Mouse (Mus musculus): ENCODE data around the gene Zbtb33. TPM values are rescaled to one million over a fixed set of nuclear protein-coding genes. Genes with fewer than 3 reads are reported as not detected.
A peak's percentile ranks its signal among the peaks of the same experiment; 100 is the strongest.
"Not testable (repeated sequence)": the region's sequence is repeated elsewhere in the genome, so short reads cannot be mapped to it uniquely, and the experiment has no call there.

Gene Zbtb33
- 3.7 and 3.8 TPM in 2 replicates for polyA plus RNA-seq (2016; fragmentation: Nextera tagmentation; extraction: Ambion mirVana)

DNA sequence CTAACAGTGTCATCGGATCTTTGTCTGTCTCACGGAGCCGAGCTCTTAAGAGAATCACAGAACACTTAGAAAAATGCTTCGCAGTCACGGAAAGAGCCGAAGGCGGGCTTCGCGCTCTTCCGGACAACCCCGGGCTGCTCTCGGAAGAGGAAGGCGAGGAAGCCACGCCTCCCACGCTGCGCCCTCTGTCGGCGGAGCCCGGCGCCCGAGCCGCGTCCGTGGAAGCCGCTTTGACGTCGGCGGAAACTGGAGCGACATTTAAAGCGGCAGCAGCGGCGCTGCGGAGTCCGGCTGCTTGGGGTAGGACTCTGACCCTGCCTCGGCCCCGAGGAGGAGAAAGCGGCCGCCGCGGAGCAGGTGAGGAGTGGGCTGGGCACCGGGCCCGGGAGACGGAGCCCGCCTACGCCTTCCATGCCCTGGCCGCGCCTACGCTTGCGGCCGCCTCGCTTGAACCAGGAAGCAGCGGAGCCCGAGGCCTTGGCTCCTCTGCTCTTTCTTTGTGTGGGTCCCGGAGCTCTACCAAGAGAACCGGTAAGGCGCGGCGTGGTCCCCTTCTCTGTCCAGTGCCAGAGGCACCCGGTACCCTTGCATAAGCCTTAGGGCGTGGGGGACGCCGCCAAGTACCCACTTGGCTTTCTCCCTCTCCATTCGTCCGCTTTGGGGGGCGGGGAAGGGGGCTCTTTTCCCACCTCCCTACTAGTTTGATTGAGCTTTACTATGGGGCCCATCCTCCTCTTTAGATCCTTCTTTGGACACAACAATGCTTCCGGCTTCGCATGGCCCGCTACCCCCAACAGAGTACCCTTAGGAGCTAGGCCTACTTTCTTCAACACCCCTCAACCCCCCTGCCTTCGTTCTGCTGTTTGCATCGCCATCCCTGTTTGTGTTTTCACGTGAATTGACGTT, at the start of gene Zbtb33:
Gene Zbtb33, plus strand, starts transcription at position 242 of the 906 bp plus-strand sequence.
- Histone ChIP-seq H3K9me3 (no peaks in the 10 kb centered on the region), H3K4me1 (peaks cover 12% of the 10 kb centered on the region), H3K4me3 (peak within 1 kb of the TSS; percentile 68), H3K27me3 (ENCODE audit: poor library complexity, severe bottlenecking) (no peaks in the 10 kb centered on the region), H3K27ac (peak within 1 kb of the TSS; percentile 92), H3K36me3 (replicated peaks) (peaks cover 21% of the 10 kb centered on the region)
- DNase-seq (ENCODE audit: extremely low spot score, low spot score) = peak; percentile 84
- 17% methylated on average over 70 of the region's 72 CpGs for WGBS

- Histone ChIP-seq H3K4me1 (no peaks in the 10 kb centered on the region), H3K27me3 (ENCODE audit: poor library complexity, severe bottlenecking) (no peaks in the 10 kb centered on the region), H3K36me3 (replicated peaks) (no peaks in the 10 kb centered on the region), H3K27ac (no peak overlapping the region), H3K4me3 (no peak overlapping the region), H3K9me3 (no peaks in the 10 kb centered on the region)
- no peak for DNase-seq (ENCODE audit: extremely low spot score, low spot score)
- 79% methylated on average over 1 of the region's 1 CpGs for WGBS
These were observed 30.5 kb upstream of the Zbtb33 start for GRCm38 (mm10) chrX:38159097-38159496.

DNA sequence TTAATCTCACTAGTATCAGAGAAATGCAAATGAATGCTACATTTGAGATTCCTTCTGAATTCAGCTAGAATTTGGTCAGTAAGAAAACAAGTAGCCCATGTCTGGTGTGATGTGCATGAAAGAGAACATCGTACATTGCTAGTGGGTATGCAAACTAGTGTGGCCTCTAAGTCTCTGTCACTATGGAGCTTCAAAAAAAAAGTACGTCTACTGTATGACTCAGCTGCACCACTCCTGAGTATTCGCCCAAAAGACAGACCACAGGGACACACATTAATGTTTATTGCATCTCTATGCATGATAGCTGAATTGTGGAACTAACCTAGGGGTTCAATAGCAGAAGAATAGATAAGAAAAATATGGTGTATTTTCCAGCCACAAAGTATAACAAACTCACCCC, 24.3 kb upstream of the Zbtb33 start:
- WGBS = 87% methylated on average over 3 of the region's 3 CpGs
- Histone ChIP-seq H3K27me3 (ENCODE audit: poor library complexity, severe bottlenecking) (no peaks in the 10 kb centered on the region), H3K27ac (no peak overlapping the region), H3K9me3 (no peaks in the 10 kb centered on the region), H3K4me3 (no peak overlapping the region), H3K4me1 (no peaks in the 10 kb centered on the region), H3K36me3 (replicated peaks) (no peaks in the 10 kb centered on the region)
- no peak for DNase-seq (ENCODE audit: extremely low spot score, low spot score)

- Histone ChIP-seq H3K4me1 (no peaks in the 10 kb centered on the region), H3K9me3 (no peaks in the 10 kb centered on the region), H3K27me3 (ENCODE audit: poor library complexity, severe bottlenecking) (no peaks in the 10 kb centered on the region), H3K27ac (no peak overlapping the region), H3K4me3 (no peak overlapping the region), H3K36me3 (replicated peaks) (no peaks in the 10 kb centered on the region)
- DNase-seq (ENCODE audit: extremely low spot score, low spot score) = no peak
- 83% methylated on average over 9 of the region's 9 CpGs for WGBS
These were observed 23.5 kb upstream of the Zbtb33 start for GRCm38 (mm10) chrX:38166064-38166463.

- no peak for DNase-seq (ENCODE audit: extremely low spot score, low spot score)
- no peaks in the 10 kb centered on the region for H3K36me3 ChIP-seq (replicated peaks)
- H3K27me3 ChIP-seq (ENCODE audit: poor library complexity, severe bottlenecking) = no peaks in the 10 kb centered on the region
- H3K27ac ChIP-seq = no peak overlapping the region
- no peaks in the 10 kb centered on the region for H3K4me1 ChIP-seq
- no peaks in the 10 kb centered on the region for H3K9me3 ChIP-seq
- no peak overlapping the region for H3K4me3 ChIP-seq
- WGBS = 84% methylated on average over 4 of the region's 4 CpGs
These were observed 23.0 kb upstream of the Zbtb33 start for GRCm38 (mm10) chrX:38166592-38166991.

GRCm38 (mm10) chrX:38179891-38180310, 9.7 kb upstream of the Zbtb33 start:
- DNase-seq (ENCODE audit: extremely low spot score, low spot score) = peak; percentile 47
- H3K27me3 ChIP-seq (ENCODE audit: poor library complexity, severe bottlenecking); H3K4me1 ChIP-seq; H3K36me3 ChIP-seq (replicated peaks); H3K9me3 ChIP-seq: not testable (repeated sequence)
- H3K27ac ChIP-seq = 0 out of 2 replicates have a peak overlapping the region, but pooled peaks have one; percentile 48
- WGBS = 41% methylated on average over 19 of the region's 19 CpGs
- peak overlapping the region; percentile 40 for H3K4me3 ChIP-seq

GRCm38 (mm10) chrX:38180656-38181607, 8.7 kb upstream of the Zbtb33 start:
- Histone ChIP-seq H3K36me3 (replicated peaks) (no peaks in the 10 kb centered on the region), H3K4me1 (peaks cover 6% of the 10 kb centered on the region; the same call in 1 of the 2 replicates), H3K4me3 (peak overlapping the region; percentile 51), H3K27me3 (ENCODE audit: poor library complexity, severe bottlenecking) (no peaks in the 10 kb centered on the region), H3K27ac (peak overlapping the region; percentile 48), H3K9me3 (peaks cover 3% of the 10 kb centered on the region)
- DNase-seq (ENCODE audit: extremely low spot score, low spot score) = peak; percentile 30
- 26% methylated on average over 38 of the region's 38 CpGs for WGBS

DNA sequence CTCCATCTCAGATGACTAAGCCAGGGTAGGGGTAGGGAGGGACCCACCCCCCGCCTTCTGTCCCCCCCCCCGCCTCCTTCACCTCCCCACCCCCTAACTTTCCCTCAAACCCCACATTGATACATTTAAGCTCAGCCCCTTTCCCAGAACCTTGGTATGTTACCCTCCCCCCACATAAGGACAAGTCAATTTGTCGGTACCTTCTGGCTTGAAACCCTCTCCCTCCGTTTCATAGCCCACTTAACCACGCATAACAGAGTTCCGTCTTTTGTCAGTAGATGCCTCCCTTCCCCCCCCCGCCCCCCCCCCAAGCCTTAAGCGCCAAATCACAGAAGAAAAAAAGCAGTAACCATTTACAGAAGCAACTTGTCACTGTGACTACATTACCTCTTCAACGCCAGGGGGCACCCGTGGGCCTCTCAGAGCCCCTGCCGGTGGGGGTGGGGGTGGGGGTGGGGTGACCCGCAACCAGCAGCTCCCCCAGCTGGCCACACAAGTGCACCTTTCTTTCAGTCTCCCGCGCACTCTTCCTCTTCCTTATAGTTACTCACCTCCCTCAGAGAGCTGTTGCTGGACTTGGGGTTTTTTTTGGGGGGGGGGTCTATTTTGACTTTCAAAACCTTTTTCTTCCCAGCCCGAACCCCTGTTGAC, 7.9 kb upstream of the Zbtb33 start:
- DNase-seq (ENCODE audit: extremely low spot score, low spot score) = peak; percentile 49
- no peak overlapping the region for H3K27ac ChIP-seq
- 20% methylated on average over 13 of the region's 15 CpGs for WGBS
- H3K4me3 ChIP-seq = peak overlapping the region; percentile 51; the same call in 1 of the 2 replicates
- peaks cover 3% of the 10 kb centered on the region for H3K9me3 ChIP-seq
- peaks cover 6% of the 10 kb centered on the region; the same call in 1 of the 2 replicates for H3K4me1 ChIP-seq
- no peaks in the 10 kb centered on the region for H3K27me3 ChIP-seq (ENCODE audit: poor library complexity, severe bottlenecking)
- H3K36me3 ChIP-seq (replicated peaks) = no peaks in the 10 kb centered on the region

- Histone ChIP-seq H3K4me3 (no peak overlapping the region), H3K27ac (no peak overlapping the region), H3K9me3 (no peaks in the 10 kb centered on the region), H3K4me1 (peaks cover 6% of the 10 kb centered on the region; the same call in 1 of the 2 replicates), H3K27me3 (ENCODE audit: poor library complexity, severe bottlenecking) (no peaks in the 10 kb centered on the region), H3K36me3 (replicated peaks) (no peaks in the 10 kb centered on the region)
- no peak for DNase-seq (ENCODE audit: extremely low spot score, low spot score)
- WGBS = 31% methylated on average over 2 of the region's 2 CpGs
These were observed 4.1 kb upstream of the Zbtb33 start for GRCm38 (mm10) chrX:38185520-38185919.

DNA sequence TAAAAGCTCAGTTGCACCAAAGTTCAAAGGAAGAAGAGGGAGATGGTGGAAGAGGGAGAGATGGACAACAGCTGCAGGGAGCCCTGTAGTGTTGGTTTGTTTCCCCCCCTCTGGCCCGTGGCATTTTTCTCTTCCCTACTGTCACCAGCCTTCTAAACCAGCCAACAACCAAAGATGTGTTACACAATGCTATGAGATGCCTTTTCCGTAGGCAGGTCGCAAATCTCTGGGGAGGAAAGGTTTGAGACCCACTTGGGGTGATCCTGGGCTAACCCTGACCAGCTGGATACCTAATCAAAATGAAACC, 818 bp downstream of the Zbtb33 start:
- no peaks in the 10 kb centered on the region for H3K27me3 ChIP-seq (ENCODE audit: poor library complexity, severe bottlenecking)
- WGBS = 24% methylated on average over 3 of the region's 3 CpGs
- DNase-seq (ENCODE audit: extremely low spot score, low spot score) = no peak

GRCm38 (mm10) chrX:38201816-38202215, 12.2 kb downstream of the Zbtb33 start:
- Histone ChIP-seq H3K36me3 (replicated peaks) (0 out of 2 replicates have a peak, but pooled peaks cover 2% of the 10 kb centered on the region), H3K4me1 (no peaks in the 10 kb centered on the region), H3K4me3 (no peak overlapping the region), H3K27ac (no peak overlapping the region), H3K27me3 (ENCODE audit: poor library complexity, severe bottlenecking) (no peaks in the 10 kb centered on the region), H3K9me3 (no peaks in the 10 kb centered on the region)
- no peak for DNase-seq (ENCODE audit: extremely low spot score, low spot score)
- 82% methylated on average over 2 of the region's 2 CpGs for WGBS

More for the DNA sequence above, 818 bp downstream of the Zbtb33 start:
- Histone ChIP-seq H3K9me3 (no peaks in the 10 kb centered on the region), H3K27ac (peak overlapping the region; percentile 92), H3K4me3 (peak overlapping the region; percentile 68), H3K4me1 (peaks cover 12% of the 10 kb centered on the region), H3K36me3 (replicated peaks) (peaks cover 21% of the 10 kb centered on the region)

- no peak overlapping the region for H3K27ac ChIP-seq
- no peaks in the 10 kb centered on the region for H3K4me1 ChIP-seq
- H3K4me3 ChIP-seq = no peak overlapping the region
- H3K27me3 ChIP-seq (ENCODE audit: poor library complexity, severe bottlenecking) = no peaks in the 10 kb centered on the region
- H3K9me3 ChIP-seq = no peaks in the 10 kb centered on the region
- no peak for DNase-seq (ENCODE audit: extremely low spot score, low spot score)
- WGBS = 66% methylated on average over 1 of the region's 1 CpGs
- H3K36me3 ChIP-seq (replicated peaks) = no peaks in the 10 kb centered on the region
These were observed 17.8 kb downstream of the Zbtb33 start for GRCm38 (mm10) chrX:38207392-38207791.

Data from forebrain, embryonic 10.5 days (tissue).